Mouse (Mus musculus) liver, adult 2 months (tissue): Measurements from ENCODE around the gene Ndp. TPM values are rescaled to one million over a fixed set of nuclear protein-coding genes. Genes with fewer than 3 reads are reported as not detected.

ENCODE experiments used
- DNase-seq: peaks from one replicate; pipeline ENCODE4 v3.0.0-alpha.2; 2011; ENCODE audit warnings: low read depth, low spot score; ENCODE audit errors: extremely low read depth
- H3K27ac ChIP-seq: fragments of 200-500 bp; replicated peaks from 2 replicates; pipeline ENCODE4 v1.5.1; 2012; ENCODE audit warnings: low read depth, mild to moderate bottlenecking, control low read depth, inconsistent platforms, low read length; ENCODE audit not compliant: insufficient read depth
- H3K27me3 ChIP-seq: fragments of 200-500 bp; 2 replicates; pipeline ENCODE4 v1.6.1; 2012; ENCODE audit warnings: mild to moderate bottlenecking, moderate library complexity, low read length, inconsistent platforms; ENCODE audit not compliant: control insufficient read depth, insufficient read depth
- H3K36me3 ChIP-seq: fragments of 200-500 bp; 2 replicates; pipeline ENCODE4 v1.6.1; 2012; ENCODE audit warnings: low read length, inconsistent platforms; ENCODE audit not compliant: control insufficient read depth, insufficient read depth
- H3K4me1 ChIP-seq: fragments of 200-500 bp; 2 replicates; pipeline ENCODE4 v1.6.1; 2011; ENCODE audit warnings: low read length; ENCODE audit not compliant: control insufficient read depth, insufficient read depth
- H3K4me3 ChIP-seq: fragments of 200-500 bp; 2 replicates; pipeline ENCODE4 v1.5.1; 2011; ENCODE audit warnings: low read depth, mild to moderate bottlenecking, control low read depth, low read length, moderate library complexity; ENCODE audit not compliant: insufficient read depth
- H3K79me2 ChIP-seq: fragments of 200-500 bp; 2 replicates; pipeline ENCODE4 v1.6.1; 2012; ENCODE audit warnings: inconsistent platforms, mild to moderate bottlenecking, low read length, moderate library complexity; ENCODE audit not compliant: control insufficient read depth, insufficient read depth
- H3K9ac ChIP-seq: fragments of 200-500 bp; 2 replicates; pipeline ENCODE4 v1.6.1; 2012; ENCODE audit warnings: low read depth, mild to moderate bottlenecking, control low read depth, inconsistent platforms, low read length
- CTCF ChIP-seq: fragments of 200-500 bp; IDR thresholded peaks from 2 replicates; pipeline ENCODE4 v1.5.1; 2011; ENCODE audit warnings: low read depth, low read length, control low read depth
- POLR2A ChIP-seq: fragments of 200-500 bp; IDR thresholded peaks from 2 replicates; pipeline ENCODE4 v1.6.1; 2011; ENCODE audit warnings: low read length, control low read depth; ENCODE audit not compliant: insufficient read depth; ENCODE audit errors: extremely low read depth
- WGBS: fragments of 180-500 bp; shearing (Covaris S2); methylation state at CpG from one replicate; pipeline ENCODE4 v1.1.7; 2018; 5-methylcytosine and 5-hydroxymethylcytosine counted together
- polyA plus RNA-seq: library from polyadenylated mRNA; depleted of rRNA; stranded (reverse); fragments of >200 nt; gene quantifications from 2 replicates; pipeline ENCODE4 v1.2.3, GENCODE M21; 2012
- total RNA-seq: library from RNA; depleted of rRNA; stranded (reverse); fragments of >200 nt; gene quantifications from 2 replicates; pipeline ENCODE4 v1.2.3, GENCODE M21; 2014

Gene Ndp
- total and polyA plus RNA-seq, 2 experiments, result not detected

DNA sequence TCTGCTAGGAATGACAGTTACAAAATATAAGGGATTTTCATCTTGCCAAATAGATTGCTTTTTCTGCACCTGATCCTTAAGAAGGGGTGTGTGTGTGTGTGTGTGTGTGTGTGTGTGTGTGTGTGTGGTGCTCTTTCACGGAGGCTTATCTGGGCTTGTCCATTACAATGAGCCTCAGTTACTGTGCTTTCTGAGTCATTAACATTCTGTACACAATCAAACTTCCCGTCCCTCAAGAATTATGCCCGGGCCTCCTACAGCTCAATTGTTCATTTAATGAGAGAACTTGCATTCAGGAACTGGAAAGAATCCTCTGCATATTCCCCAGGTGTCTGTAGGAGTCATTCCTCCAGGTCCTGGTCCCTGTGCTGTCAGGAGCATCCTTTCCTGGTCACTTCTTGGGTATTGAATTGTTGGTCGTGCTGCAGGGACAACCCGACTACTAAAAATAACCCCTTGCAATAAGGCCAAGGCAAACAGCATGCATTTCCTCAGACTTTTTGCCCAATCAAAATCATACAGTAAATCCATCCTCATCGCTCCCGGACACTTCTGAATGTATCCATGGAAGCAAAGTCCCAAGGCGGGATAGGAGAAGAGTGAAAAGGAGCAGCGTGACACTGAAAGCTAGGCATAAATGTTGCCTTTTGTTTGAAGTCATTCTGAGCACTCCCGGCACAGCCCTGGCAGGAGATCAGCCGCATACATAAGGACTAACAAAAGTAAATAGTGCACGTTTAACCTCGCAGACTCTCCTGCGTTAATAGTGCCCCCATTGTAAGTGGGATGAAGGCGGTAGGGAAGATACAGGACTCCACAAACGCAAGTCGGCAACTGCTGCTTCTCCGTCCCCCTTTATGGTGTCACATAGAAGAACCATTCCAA, 1.1 kb downstream of the Ndp start:
- Histone ChIP-seq H3K4me3 (no peak overlapping the region), H3K9ac (no peak overlapping the region), H3K4me1 (no peaks in the 10 kb centered on the region), H3K36me3 (no peaks in the 10 kb centered on the region), H3K27me3 (no peaks in the 10 kb centered on the region), H3K27ac (no peak overlapping the region), H3K79me2 (no peaks in the 10 kb centered on the region)
- TF ChIP-seq CTCF, result no peak
- no peak for TF ChIP-seq POLR2A
- 10% methylated on average over 18 of the region's 18 CpGs for WGBS
- no peak for DNase-seq

DNA sequence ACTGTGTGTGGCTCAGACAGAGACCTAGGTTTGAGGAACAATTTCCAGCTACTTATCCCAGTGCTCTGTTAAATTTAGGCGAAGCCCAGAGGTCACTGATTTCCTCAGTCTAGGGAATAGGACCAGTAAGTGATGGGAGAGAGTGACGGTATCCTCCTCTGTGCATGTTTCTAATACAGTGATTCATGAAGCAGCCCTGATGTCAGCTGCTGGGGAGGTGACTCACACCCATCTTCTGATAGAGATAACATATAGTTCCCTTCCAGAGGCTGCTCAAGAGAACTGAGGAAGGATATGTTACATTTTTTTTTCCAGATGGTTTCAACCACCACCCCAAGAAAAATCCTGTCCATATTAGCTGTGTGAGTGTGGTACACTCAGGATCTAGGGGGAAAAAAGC, 2.9 kb downstream of the Ndp start:
- no peak overlapping the region for H3K9ac ChIP-seq
- no peak overlapping the region for H3K4me3 ChIP-seq
- H3K36me3 ChIP-seq, result no peaks in the 10 kb centered on the region
- no peak for DNase-seq
- H3K27me3 ChIP-seq, result no peaks in the 10 kb centered on the region
- TF ChIP-seq CTCF (no peak), POLR2A (no peak)
- H3K27ac ChIP-seq, result no peak overlapping the region
- H3K4me1 ChIP-seq, result no peaks in the 10 kb centered on the region
- WGBS, result 88% methylated on average over 2 of the region's 2 CpGs
- H3K79me2 ChIP-seq, result no peaks in the 10 kb centered on the region

DNA sequence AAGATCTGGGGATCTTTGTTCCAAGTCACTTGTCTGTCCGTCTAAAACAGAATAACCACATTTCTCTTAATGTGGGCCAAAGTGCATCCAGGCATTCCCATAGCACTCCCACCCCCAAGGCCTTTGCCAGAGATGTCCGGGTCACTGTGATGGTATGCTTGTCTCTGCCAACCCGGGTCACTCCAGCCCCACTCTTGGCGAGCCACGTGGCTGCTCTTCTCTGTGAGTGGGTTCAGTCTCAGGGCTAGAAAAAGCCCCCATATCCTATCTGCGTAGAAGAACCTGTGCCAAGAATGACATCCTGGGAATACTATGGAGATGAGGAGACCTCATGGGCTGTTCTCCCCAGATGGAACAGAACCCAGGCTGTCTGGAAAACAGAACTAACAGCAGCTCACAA, 4.0 kb downstream of the Ndp start:
- Histone ChIP-seq H3K36me3 (no peaks in the 10 kb centered on the region), H3K27me3 (no peaks in the 10 kb centered on the region), H3K4me3 (no peak overlapping the region), H3K9ac (no peak overlapping the region), H3K79me2 (no peaks in the 10 kb centered on the region), H3K4me1 (no peaks in the 10 kb centered on the region), H3K27ac (no peak overlapping the region)
- TF ChIP-seq CTCF, result no peak
- TF ChIP-seq POLR2A, result no peak
- 66% methylated on average over 6 of the region's 6 CpGs for WGBS
- no peak for DNase-seq

DNA sequence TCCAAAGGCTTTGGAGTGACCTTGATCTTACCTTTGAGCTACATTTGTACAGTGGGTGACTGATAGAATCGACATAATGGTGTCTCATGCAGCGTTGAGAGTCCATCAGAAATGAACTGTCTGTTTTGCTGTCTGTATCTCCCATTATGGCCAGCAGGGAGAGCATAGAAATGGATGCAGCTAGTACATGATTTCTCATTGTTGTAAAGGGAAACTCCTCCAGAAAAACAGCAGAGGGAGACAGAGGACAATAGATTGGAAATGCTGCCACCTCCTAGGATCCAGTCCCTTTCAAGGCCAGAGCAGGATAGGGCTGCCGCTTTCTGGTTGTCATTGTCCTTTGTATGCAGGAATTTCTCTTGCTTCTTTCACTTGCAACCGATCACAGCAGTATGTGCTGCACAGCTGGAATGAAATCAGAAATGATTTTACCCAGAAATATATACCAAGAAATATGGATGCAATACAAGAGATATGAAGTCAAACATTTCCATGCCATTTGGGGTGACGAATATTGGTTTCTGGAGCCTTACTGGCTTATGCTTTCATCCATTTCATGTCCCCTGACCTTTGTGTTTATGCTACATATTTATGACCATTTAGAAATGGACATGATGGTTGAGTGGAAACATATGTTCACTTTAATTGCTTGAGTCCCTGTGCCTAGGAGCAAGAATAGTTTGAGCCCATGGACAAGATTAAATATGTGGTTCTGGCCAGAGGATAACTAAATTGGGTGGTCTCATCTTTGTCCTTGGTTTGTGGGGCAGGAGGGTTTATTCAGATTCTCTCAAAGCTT, 17.0 kb downstream of the Ndp start:
- peak; percentile 48 for DNase-seq
- Histone ChIP-seq H3K9ac (no peak overlapping the region), H3K27me3 (no peaks in the 10 kb centered on the region), H3K4me3 (no peak overlapping the region), H3K36me3 (no peaks in the 10 kb centered on the region), H3K4me1 (no peaks in the 10 kb centered on the region), H3K27ac (no peak overlapping the region), H3K79me2 (no peaks in the 10 kb centered on the region)
- WGBS, result 27% methylated on average over 5 of the region's 5 CpGs
- no peak for TF ChIP-seq POLR2A
- peak; percentile 64 for TF ChIP-seq CTCF

DNA sequence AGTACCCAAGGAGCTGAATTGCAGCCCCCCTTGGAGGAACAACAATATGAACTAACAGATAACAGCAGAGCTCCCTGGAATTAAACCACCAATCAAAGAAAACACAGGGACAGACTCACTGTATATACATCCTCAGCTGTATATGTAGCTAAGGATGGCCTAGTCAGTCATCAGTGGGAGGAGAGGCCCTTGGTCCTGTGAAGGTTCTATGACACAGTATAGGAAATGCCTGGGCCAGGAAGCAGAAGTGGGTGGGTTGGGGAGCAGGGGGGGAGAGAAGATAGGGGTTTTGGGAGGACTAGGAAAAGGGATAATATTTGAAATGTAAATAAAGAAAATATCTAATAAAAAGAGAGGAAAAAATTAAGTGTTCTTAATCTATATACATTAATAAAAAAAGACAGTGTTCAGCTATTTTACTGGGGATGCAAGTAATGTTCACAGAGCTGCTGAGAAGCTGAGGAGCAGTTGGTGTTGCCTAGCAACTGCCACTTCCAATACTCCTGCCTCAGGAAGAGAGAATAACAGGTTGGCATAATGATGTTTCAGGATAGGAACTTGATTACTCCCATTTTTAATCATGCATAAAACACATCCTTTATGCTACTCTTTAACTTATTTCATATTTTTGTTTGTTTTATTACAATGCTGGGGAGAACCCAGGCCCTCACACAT, 43.8 kb downstream of the Ndp start:
- no peak overlapping the region for H3K9ac ChIP-seq
- no peak for DNase-seq
- H3K4me1 ChIP-seq, result no peaks in the 10 kb centered on the region
- no peak overlapping the region for H3K27ac ChIP-seq
- TF ChIP-seq POLR2A (no peak), CTCF (no peak)
- H3K27me3 ChIP-seq, result no peaks in the 10 kb centered on the region
- no peaks in the 10 kb centered on the region for H3K36me3 ChIP-seq
- no peak overlapping the region for H3K4me3 ChIP-seq
- no peaks in the 10 kb centered on the region for H3K79me2 ChIP-seq
